Mouse (Mus musculus) heart, adult 2 months (tissue): ENCODE measurements at regions not wholly inside any gene's neighbourhood (a gene's known extent, or its start where the extent isn't known, plus 50 kb on each side); places are given as distances from the start of the nearest gene placed in this dataset.

Source experiments
- DNase-seq, 2 experiments: peaks; one replicate each; pipeline ENCODE4 v3.0.0; 2021
- H3K27ac ChIP-seq: fragments of 200-600 bp; 2 replicates; pipeline ENCODE4 v1.8.1; 2022
- H3K27me3 ChIP-seq: fragments of 200-500 bp; 2 replicates; pipeline ENCODE4 v1.6.1; 2012; ENCODE audit warnings: mild to moderate bottlenecking, low read length, inconsistent platforms, mixed read lengths; ENCODE audit not compliant: control insufficient read depth, insufficient read depth
- H3K36me3 ChIP-seq: fragments of 200-500 bp; 2 replicates; pipeline ENCODE4 v1.6.1; 2012; ENCODE audit warnings: low read length, inconsistent platforms; ENCODE audit not compliant: control insufficient read depth, insufficient read depth
- H3K4me1 ChIP-seq: fragments of 200-500 bp; 2 replicates; pipeline ENCODE4 v1.6.1; 2011; ENCODE audit warnings: low read length; ENCODE audit not compliant: control insufficient read depth, insufficient read depth
- H3K4me3 ChIP-seq: fragments of 200-600 bp; 2 replicates; pipeline ENCODE4 v1.8.1; 2022
- H3K79me2 ChIP-seq: fragments of 200-500 bp; replicated peaks from 2 replicates; pipeline ENCODE4 v1.6.1; 2012; ENCODE audit warnings: mild to moderate bottlenecking, inconsistent platforms, low read length, moderate library complexity, mixed read lengths; ENCODE audit not compliant: control insufficient read depth, insufficient read depth
- H3K9ac ChIP-seq: fragments of 200-500 bp; 2 replicates; pipeline ENCODE4 v1.6.1; 2012; ENCODE audit warnings: low read depth, mild to moderate bottlenecking, control low read depth, inconsistent platforms, low read length, mixed read lengths
- CTCF ChIP-seq: fragments of 200-600 bp; IDR thresholded peaks from 2 replicates; pipeline ENCODE4 v1.8.1; 2022; ENCODE audit warnings: antibody characterized with exemption, mild to moderate bottlenecking, moderate library complexity
- EP300 ChIP-seq: fragments of 200-500 bp; IDR thresholded peaks from 2 replicates; pipeline ENCODE4 v1.6.1; 2011; ENCODE audit warnings: low read depth, low read length, control low read depth; ENCODE audit not compliant: insufficient read depth
- POLR2A ChIP-seq: fragments of 200-500 bp; IDR thresholded peaks from 2 replicates; pipeline ENCODE4 v1.6.1; 2011; ENCODE audit warnings: mild to moderate bottlenecking, low read depth, low read length, control low read depth; ENCODE audit not compliant: insufficient read depth
- WGBS: fragments of 180-500 bp; shearing (Covaris S2); methylation state at CpG from one replicate; pipeline ENCODE4 v1.1.7; 2018; 5-methylcytosine and 5-hydroxymethylcytosine counted together
- intact Hi-C: fragments of 180-260 bp; cut with DNase I; formaldehyde crosslinking; loops from one replicate; pipeline ENCODE4 v1.15.1; 2025

DNA sequence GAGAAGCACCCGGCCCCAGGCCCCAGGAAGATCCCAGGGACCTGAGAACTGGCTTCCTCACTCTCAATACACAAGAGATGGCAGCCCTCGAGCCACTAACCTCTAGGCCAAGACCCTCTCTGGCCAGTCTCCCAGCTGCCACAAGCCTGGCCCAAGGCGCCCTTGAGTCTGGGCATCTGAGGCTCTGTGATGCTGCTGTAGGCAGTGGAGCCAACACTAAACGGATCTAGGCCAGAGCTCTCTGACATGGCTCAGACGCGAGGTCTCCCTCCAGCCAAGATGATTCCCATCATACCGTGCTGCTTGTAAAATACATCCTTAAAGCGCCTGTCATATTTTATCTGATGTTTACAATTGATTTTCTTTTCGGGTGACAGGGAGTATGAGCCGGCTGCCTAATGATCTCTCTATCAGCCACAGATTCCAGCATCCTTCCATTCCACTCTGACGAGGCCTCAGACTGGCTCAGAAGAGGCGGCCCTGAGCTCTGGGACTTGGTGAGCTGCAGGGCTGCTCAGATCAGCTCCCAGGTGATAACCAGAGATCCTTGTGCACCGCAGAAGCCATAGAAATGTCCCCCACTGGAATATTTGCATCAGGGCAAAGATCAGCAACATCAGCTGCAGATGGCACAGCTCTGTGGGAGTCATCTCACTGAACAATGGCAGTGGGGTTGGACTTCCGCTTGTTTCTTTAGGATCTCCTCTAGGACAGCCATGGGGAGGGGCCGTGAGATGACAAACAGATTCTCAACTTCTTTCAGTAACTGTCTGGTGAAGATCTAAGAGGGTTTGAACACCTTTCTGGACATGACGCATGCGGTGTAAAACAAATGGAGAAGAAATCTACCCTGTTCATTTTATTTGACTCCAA, 60.1 kb upstream of the Zfp423 start:
- WGBS: 76% methylated on average over 17 of the region's 17 CpGs
- H3K4me1 ChIP-seq: no peaks in the 10 kb centered on the region

DNA sequence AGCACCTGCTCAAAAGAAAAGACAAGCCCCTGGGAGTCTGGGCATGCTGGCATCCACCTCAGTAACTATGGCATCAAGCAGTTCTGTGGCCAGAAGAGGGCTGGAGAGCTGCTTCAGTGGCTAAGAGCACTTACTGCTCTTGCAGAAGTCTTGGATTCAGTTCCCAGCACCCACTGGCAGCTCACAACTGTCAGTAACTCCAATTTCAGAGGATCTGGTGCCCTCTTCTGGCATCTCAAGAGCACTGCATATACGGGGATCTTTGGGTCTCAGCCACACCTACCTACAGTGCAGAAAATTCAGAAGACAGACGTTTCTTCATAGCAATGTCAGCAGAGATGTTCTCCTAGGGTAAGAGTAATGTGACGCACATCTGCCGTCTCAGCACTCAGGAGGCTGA, 59.1 kb upstream of the Zfp423 start:
- Histone ChIP-seq H3K36me3 (no peaks in the 10 kb centered on the region), H3K4me3 (no peak overlapping the region), H3K4me1 (no peaks in the 10 kb centered on the region), H3K27me3 (no peaks in the 10 kb centered on the region), H3K9ac (no peak overlapping the region), H3K27ac (no peak overlapping the region), H3K79me2 (no peaks in the 10 kb centered on the region)
- no peak for TF ChIP-seq POLR2A
- peak; percentile 12; the same call in 1 of the 2 replicates for TF ChIP-seq CTCF
- TF ChIP-seq EP300: no peak
- 95% methylated on average over 4 of the region's 4 CpGs for WGBS
- no peak for DNase-seq
- intact Hi-C loops: no loop called here

More for the DNA sequence above, 60.1 kb upstream of the Zfp423 start:
- H3K36me3 ChIP-seq: no peaks in the 10 kb centered on the region
- no peak overlapping the region for H3K4me3 ChIP-seq
- intact Hi-C loops: no loop called here
- H3K79me2 ChIP-seq: no peaks in the 10 kb centered on the region
- no peaks in the 10 kb centered on the region for H3K27me3 ChIP-seq
- DNase-seq: no peak
- H3K27ac ChIP-seq: no peak overlapping the region
- no peak overlapping the region for H3K9ac ChIP-seq
- TF ChIP-seq EP300 (no peak), CTCF (no peak), POLR2A (no peak)

DNA sequence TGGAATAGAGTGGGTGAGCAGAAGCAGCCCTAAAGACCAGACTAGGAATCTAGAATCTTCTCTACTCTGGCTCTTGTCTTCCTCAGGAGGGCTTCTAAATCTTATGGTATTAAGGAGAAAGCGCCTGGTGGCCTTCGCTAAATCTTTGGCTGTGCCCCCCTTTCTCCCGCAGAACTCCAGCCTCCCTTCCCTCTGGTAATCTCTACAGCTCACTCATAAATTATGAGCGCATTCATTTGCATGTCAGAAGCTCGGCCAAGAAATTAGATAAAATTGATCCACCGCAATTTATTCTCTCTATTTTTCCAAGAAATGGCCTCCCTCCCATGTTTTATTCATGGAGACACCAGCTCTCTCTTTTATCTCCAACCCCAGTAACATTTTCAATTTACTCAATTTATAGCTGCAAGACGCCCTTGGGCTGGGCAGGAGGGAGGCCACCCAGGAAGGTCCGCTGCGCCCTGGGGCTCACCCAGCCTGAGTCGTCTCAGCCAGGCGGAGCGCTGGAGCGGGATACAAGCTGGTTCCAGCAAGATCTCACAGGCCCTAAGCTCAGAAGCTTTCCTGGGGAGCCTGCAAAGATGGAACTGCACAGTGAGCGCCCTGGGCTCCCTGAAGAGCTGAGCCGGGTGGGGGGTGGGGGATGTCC, 52.9 kb upstream of the Zfp423 start:
- 0 out of 2 replicates have a peak, but pooled peaks cover 2% of the 10 kb centered on the region for H3K4me1 ChIP-seq

DNA sequence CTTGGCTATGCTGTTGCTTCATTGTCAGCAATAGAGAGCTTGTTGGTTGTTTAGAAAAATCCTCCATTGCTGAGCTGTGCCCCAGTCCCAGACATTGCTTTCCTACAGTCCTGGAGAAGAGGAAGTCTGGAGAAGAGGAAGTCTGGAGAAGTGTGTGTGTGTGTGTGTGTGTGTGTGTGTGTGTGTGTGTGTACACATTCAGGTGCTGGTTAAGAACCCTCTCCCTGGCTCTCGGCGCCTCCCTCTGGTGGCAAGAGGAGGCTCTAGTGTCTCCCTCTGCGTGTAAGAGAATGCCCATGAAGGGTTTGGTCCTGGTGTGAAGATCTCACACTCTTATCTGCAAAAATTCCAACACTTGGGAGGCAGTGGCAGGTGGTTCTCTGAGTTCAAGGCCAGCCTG, 51.2 kb upstream of the Zfp423 start:
- peak; percentile 37 to 47 for DNase-seq
- Histone ChIP-seq H3K27me3 (no peaks in the 10 kb centered on the region), H3K4me3 (no peak overlapping the region), H3K36me3 (no peaks in the 10 kb centered on the region), H3K4me1 (0 out of 2 replicates have a peak, but pooled peaks cover 2% of the 10 kb centered on the region), H3K9ac (no peak overlapping the region), H3K27ac (no peak overlapping the region), H3K79me2 (no peaks in the 10 kb centered on the region)
- 34% methylated on average over 3 of the region's 3 CpGs for WGBS
- intact Hi-C loops: loop anchor here (5.0 kb wide), 1 partner anchor 48 kb away; no protein-coding TSS in a partner anchor
- TF ChIP-seq CTCF (peak; percentile 58), POLR2A (no peak), EP300 (no peak)

More for the DNA sequence above, 52.9 kb upstream of the Zfp423 start:
- no peaks in the 10 kb centered on the region for H3K36me3 ChIP-seq
- intact Hi-C loops: loop anchor here (5.0 kb wide), 1 partner anchor 50 kb away; no protein-coding TSS in a partner anchor
- H3K4me3 ChIP-seq: no peak overlapping the region
- no peak overlapping the region for H3K9ac ChIP-seq
- no peak overlapping the region for H3K27ac ChIP-seq
- no peaks in the 10 kb centered on the region for H3K27me3 ChIP-seq
- WGBS: 89% methylated on average over 15 of the region's 15 CpGs
- no peaks in the 10 kb centered on the region for H3K79me2 ChIP-seq
- TF ChIP-seq CTCF (no peak), EP300 (no peak), POLR2A (no peak)
- DNase-seq: no peak

DNA sequence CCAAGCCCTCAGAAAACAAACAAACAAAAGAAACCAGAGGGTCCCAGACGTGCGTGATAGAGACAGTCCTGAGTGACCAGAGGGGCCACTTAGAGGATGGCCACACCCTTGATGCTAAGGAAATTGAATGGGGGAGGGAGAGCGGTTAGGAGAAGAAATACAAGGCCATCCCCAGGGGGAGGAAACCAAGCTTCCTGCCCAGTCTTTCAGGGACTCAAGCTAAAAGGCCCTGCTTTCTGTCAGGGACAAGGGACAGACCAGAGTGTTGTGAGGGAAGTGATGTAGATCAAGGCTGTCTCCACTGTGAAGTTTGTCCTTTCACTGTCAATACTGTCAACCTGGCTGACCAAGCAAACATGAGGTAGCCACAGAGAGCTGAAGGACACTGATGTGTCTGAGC, 50.5 kb upstream of the Zfp423 start:
- 0 out of 2 replicates have a peak, but pooled peaks cover 2% of the 10 kb centered on the region for H3K4me1 ChIP-seq
- no peaks in the 10 kb centered on the region for H3K79me2 ChIP-seq
- TF ChIP-seq CTCF (no peak), EP300 (no peak), POLR2A (no peak)
- no peaks in the 10 kb centered on the region for H3K36me3 ChIP-seq
- no peak overlapping the region; the same call in 1 of the 2 replicates for H3K27ac ChIP-seq
- no peaks in the 10 kb centered on the region for H3K27me3 ChIP-seq
- DNase-seq: no peak
- H3K9ac ChIP-seq: no peak overlapping the region
- H3K4me3 ChIP-seq: no peak overlapping the region
- intact Hi-C loops: loop anchor here (5.0 kb wide), 1 partner anchor 48 kb away; no protein-coding TSS in a partner anchor
- 35% methylated on average over 3 of the region's 3 CpGs for WGBS
